Mouse (Mus musculus): ENCODE results near the gene Cdkal1. TPM values are rescaled to one million over a fixed set of nuclear protein-coding genes. Genes with fewer than 3 reads are reported as not detected.

The Cdkal1 gene
- total and polyA plus RNA-seq, 3 experiments, result 3.9 to 30.3 (median 29.9) TPM

DNA sequence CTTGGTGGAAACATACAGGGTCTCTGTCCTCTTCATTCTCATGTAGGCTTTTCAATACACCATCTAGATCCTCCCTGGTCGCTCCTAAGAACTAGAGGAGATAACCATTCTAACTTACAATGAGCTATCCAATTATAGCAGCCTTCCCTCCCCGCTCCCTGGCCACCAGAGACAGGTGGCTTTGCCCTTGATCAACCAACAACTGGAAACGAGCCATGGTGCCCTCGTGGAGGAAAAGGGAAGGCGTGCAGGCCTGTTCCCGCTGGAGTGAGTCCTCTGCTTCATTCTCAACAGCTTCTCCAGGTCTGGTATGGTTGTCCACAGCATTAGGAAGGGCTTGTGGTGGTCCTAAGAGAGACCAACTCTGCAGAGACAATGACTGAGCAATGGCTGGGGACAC is 706.1 kb downstream of the Cdkal1 start:
- intact Hi-C loops (cut with DNase I), result no loop called here
- H3K4me3 ChIP-seq, result no peak overlapping the region
- no peak overlapping the region for H3K9ac ChIP-seq (ENCODE audit: low read depth, low read length)
- H3K27me3 ChIP-seq (ENCODE audit: control insufficient read depth, insufficient read depth, low read length), result no peaks in the 10 kb centered on the region
- H3K27ac ChIP-seq, result no peak overlapping the region
- TF ChIP-seq CTCF (IDR thresholded peaks at IDR 0.05) (no peak), POLR2A (IDR thresholded peaks at IDR 0.05; ENCODE audit: insufficient read depth, low read depth, low read length) (no peak), EP300 (IDR thresholded peaks at IDR 0.05; ENCODE audit: insufficient read depth, low read depth, low read length) (no peak)
- H3K4me1 ChIP-seq (ENCODE audit: control insufficient read depth, insufficient read depth, low read length), result no peaks in the 10 kb centered on the region
- no peaks in the 10 kb centered on the region for H3K79me2 ChIP-seq (replicated peaks; ENCODE audit: control insufficient read depth, insufficient read depth, low read length)
- DNase-seq, result no peak
- 66% methylated on average over 6 of the region's 6 CpGs for WGBS
- no peaks in the 10 kb centered on the region for H3K36me3 ChIP-seq (ENCODE audit: control insufficient read depth, insufficient read depth, low read length)

DNA sequence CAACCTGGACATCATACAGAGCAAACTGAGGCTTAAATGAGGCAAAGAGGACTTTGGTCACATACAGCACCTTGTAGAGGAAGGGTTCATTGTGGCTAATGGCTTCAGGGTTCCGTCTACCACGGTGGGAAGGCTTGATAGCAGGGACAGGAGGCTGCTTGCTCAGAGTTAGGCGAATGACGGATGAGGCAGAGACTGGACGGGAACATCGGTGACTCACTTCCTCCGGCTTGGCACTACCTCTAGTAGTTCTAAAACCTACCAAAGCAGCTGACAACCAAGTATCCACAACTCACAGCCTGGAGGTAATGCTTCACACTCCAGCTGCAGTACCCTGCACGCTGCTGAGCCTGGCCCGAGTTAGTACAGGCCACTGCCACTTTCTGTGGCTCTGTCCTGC is 706.9 kb downstream of the Cdkal1 start:
- Histone ChIP-seq H3K79me2 (replicated peaks; ENCODE audit: control insufficient read depth, insufficient read depth, low read length) (no peaks in the 10 kb centered on the region), H3K4me3 (no peak overlapping the region), H3K36me3 (ENCODE audit: control insufficient read depth, insufficient read depth, low read length) (no peaks in the 10 kb centered on the region), H3K4me1 (ENCODE audit: control insufficient read depth, insufficient read depth, low read length) (no peaks in the 10 kb centered on the region), H3K27me3 (ENCODE audit: control insufficient read depth, insufficient read depth, low read length) (no peaks in the 10 kb centered on the region), H3K9ac (ENCODE audit: low read depth, low read length) (no peak overlapping the region), H3K27ac (no peak overlapping the region)
- 64% methylated on average over 9 of the region's 9 CpGs for WGBS
- intact Hi-C loops (cut with DNase I), result no loop called here
- DNase-seq, result no peak
- TF ChIP-seq CTCF (IDR thresholded peaks at IDR 0.05) (no peak), EP300 (IDR thresholded peaks at IDR 0.05; ENCODE audit: insufficient read depth, low read depth, low read length) (no peak), POLR2A (IDR thresholded peaks at IDR 0.05; ENCODE audit: insufficient read depth, low read depth, low read length) (no peak)

Other genes with a start within 250 kb of the Cdkal1 start
- 1 to 10 TPM; 6.2 TPM for gene E2f3, start 130.4 kb upstream of the Cdkal1 start, total RNA-seq (2021)
- gene E2f3, start 130.4 kb upstream of the Cdkal1 start, polyA plus RNA-seq (2012; rRNA removed), result 2.6 and 5.1 TPM in 2 replicates